Mouse (Mus musculus): ENCODE data around the gene Adgrg2.
A peak's percentile ranks its signal among the peaks of the same experiment; 100 is the strongest.

Adgrg2 gene

GRCm38 (mm10) chrX:160390464-160390956 lies at the start of gene Adgrg2:
TSS of gene Adgrg2 (plus strand) at chrX:160390690.
- DNase-seq = peak; percentile 48

DNA sequence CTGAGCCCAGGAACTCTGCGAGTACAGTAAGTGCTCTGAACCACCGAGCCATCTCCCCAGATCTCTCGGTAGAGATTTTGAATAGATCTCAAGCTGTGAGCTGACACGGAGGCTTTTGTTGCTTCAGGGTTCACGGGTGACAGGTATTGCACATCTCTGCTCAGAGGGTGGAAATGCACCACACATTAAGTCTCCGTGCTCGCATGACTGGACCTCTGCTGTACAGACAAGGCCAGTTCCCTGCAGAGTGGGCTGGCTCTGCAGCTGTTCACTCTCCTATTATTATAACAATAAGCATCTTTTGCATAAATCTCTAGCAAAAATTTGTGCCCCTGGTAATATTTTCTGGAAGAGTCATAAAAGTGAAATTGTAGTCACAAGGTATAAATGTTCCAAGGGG lies 39.5 kb upstream of the Adgrg2 start:
- DNase-seq = peak; percentile 39

DNA sequence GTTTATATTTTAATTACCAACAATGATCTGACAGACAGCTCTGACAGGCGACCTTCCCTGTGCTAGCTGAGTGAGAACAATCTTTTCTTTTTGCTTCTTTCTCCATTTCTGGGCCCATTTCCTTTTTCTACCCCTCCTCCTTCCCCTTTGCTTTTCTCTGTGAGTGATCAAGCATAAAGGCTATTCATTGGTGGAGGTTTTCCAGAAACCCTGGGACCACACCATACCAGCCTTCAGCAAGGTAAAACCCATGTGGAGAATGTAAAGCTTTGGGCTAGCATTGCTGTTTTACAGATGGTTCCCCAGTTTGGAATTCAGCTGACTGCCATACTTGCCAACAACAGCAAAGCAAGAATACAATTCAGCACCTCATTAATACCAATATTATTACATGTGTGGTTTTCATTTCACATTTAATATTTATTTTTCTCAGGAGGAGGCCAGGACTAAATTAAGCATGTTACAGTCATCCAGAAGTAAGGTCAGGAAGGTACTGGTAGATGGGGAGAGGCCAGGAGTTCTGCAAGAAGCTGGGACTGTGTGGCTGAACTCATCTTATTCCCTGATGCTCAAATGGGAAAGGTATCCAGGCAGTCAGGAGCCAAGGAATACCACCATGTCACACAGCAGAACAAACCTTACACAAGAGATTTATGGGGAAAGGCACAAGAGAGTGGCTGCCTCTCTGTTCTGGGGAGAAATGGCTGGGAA lies 38.4 kb upstream of the Adgrg2 start:
- DNase-seq = no peak

- no peak for DNase-seq
These were observed 5.6 kb upstream of the Adgrg2 start for GRCm38 (mm10) chrX:160384748-160385501.

DNA sequence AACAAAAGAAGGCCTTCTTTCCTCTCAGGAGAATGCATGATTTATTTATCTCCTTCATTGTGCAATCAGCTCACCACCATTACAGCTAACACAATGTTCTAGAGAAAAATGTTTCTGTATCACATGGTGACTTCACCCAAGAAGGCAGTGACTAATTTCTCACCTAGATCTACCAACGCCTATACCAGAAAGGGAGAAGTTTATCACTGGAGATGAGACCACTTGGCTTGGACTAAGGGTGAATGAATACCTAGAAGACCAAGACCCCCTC lies 5.1 kb upstream of the Adgrg2 start:
- no peak for DNase-seq

GRCm38 (mm10) chrX:160412930-160413453 lies 22.5 kb downstream of the Adgrg2 start:
- DNase-seq = no peak

DNA sequence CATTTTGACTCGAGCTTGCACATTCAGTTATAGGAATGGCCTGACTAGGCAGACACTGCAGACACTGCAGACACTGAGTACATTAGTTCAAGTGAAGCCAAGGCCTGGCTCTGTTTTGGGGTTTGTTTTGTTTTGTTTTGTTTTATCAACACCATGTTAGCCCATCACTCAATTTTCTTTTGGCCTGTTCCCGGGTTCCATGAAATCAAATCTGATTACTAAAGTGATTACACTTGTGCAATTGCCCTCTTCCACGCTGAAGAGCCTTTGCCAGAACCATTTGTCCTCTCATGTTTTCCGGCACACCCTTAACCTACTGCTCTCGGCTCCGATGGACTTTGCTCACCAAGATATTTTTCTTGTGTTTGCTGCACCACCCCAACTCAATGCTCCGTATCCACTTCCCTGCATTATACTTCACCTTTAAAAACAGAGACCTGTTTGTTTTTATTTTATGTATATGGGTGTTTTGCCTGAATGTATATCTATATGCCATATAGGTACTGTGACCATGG lies 23.4 kb downstream of the Adgrg2 start:
- DNase-seq = no peak

GRCm38 (mm10) chrX:160418397-160418796 lies 27.9 kb downstream of the Adgrg2 start:
- no peak for DNase-seq

GRCm38 (mm10) chrX:160423737-160424136 lies 33.2 kb downstream of the Adgrg2 start:
- DNase-seq = no peak

DNA sequence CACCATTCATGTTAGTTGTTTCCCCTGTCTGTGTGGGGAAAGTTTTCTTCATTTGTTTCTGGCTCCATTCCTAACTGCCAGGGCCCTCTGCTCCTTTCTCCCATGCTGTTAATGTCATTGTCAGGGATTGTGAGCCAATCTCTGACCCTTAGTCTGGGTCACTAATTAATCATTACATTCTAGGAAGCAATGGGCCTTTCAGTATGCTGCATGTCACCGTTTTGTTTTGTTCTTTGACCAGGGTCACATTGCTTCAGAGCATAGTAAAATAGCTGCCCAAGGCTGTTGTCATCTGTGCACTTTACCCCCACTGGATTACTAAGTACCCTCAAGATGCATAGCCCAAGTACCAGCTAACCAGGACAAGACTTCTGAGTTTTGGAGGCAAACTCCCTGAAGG lies 36.0 kb downstream of the Adgrg2 start:
- no peak for DNase-seq

DNA sequence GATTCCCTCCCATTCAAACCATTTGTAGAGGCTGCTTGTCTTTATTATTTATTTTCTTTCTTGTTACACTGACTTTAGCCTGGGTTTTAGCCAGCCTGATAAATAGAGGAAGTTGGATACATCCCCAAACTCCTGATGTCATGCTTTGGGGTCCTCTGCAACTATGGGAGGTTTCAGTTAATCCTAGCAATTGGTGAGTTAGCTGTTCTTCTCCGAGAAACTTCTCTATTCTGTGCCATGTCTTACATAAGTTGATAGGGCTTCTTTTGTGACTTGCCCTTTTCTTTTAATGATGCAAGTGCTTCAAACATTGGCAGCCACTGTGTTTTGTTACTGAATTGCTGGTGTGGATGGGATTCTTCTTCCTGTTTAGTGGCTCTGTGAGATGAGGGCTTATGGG lies 36.4 kb downstream of the Adgrg2 start:
- no peak for DNase-seq

GRCm38 (mm10) chrX:160432192-160432591 lies 41.7 kb downstream of the Adgrg2 start:
- DNase-seq = no peak

DNA sequence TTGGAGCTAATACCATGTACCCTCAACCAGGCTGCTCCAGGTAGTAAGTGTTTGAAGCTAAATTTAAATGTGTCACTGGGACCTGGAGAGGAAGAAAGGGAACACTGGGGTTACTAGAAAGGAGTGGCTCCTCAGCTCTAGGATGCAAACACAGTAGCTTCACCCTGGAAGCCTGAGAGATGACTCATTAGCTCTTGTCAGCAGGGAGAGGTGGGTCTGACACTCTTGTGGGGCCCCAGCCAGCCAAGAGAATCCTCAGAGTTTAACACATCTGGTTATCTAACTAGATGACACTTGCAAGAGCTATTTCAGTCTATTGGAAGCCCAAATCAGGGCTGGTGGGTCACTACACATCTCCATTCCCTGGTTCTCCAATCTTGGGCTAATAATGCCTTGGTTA lies 50.8 kb downstream of the Adgrg2 start:
- DNase-seq = no peak

DNA sequence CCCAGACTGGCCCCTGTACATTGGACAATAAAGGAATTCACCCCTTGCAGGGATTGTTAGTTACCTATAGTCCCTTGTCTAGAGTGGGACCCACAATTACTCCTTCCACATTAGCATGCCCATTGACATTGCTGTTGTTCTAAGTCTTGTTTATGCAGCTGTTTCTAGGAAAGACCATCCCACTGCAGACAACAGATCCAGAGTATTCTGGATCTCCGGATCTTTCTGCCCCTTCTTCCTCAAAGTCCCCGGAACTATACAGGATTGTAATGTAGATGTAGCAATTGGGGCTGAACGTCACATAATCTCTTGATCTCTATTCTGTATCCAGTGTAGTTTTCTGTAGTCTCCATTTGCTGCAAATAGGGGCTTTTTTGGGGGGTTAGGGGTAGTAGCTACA lies 57.9 kb downstream of the Adgrg2 start:
- no peak for DNase-seq

- no peak for DNase-seq
These were observed 58.9 kb downstream of the Adgrg2 start for GRCm38 (mm10) chrX:160449363-160449762.

- peak; percentile 0 for DNase-seq
These were observed 65.2 kb downstream of the Adgrg2 start for GRCm38 (mm10) chrX:160455686-160456085.

DNA sequence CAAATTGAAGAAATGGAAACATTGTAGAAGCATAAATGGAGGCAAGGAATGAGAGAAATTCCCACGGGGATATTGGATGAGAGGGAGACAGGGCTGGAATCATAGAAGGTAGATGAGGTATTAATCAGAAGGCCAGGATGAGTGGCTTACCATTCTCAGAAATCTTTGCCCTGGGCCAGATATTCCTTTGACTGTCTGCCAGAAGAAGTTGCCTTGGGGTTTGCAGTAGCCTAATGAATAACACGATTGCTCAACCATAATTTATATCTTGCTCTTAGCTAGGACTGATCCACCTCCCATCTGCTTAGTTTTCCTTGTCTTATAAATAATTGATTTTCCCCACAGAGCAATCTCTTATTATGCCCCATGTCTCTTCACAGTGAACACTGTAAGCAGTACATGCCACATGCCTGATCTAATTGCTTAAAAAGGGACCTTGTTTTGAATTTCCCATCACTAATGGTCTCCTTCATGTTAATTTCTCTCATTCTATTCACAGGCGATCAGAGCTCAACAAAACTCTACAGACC lies 80.8 kb downstream of the Adgrg2 start:
- DNase-seq = no peak

- no peak for DNase-seq
These were observed 99.3 kb downstream of the Adgrg2 start for GRCm38 (mm10) chrX:160489784-160490183.

DNA sequence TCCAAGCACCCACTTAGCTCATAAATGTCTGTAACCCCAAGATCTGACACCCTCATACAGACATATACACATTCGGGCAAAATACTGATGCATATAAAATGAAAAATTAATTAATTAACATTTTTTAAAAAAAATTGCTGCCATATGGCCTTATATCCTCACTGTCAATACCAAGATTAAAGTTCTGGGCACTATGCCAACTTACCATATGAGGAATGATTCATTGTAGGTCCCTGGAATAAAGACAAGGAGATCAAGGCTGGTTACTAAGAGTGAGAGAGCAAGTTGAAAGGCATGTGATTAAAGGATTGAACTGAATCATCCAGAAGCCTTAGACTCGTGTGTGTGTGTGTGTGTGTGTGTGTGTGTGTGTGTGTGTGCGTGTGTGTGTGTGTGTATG lies 103.8 kb downstream of the Adgrg2 start:
- DNase-seq = peak; percentile 60

GRCm38 (mm10) chrX:160494921-160495320 lies 104.4 kb downstream of the Adgrg2 start:
- DNase-seq = no peak

DNA sequence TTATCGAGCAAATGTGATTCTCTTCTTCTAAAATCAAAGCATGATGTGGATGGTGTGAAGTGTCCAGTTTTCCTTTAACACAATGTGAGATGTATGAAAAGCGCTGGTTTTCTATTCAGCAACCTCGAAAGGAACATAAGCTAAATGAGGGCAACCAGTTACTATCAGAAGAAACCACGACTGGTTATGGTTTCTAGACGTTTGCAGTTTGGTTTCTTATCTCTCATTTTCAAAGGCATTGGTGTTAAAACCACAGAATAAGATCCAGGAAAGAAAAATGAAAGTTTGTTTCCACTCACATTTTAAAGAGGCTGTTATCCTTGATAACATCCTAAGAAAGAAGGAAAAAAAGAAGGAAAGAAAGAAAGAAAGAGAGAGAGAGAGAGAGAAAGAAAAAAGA lies 106.0 kb downstream of the Adgrg2 start:
- no peak for DNase-seq

GRCm38 (mm10) chrX:160501095-160501494 lies 110.6 kb downstream of the Adgrg2 start:
- DNase-seq = no peak

GRCm38 (mm10) chrX:160501687-160502047 lies 111.2 kb downstream of the Adgrg2 start:
- DNase-seq = no peak

All from retina, postnatal 1 day (tissue).